Mouse (Mus musculus): ENCODE results near the gene Olfr1104. TPM values are rescaled to one million over a fixed set of nuclear protein-coding genes. Genes with fewer than 3 reads are reported as not detected.

The Olfr1104 gene
- polyA plus RNA-seq (2012; rRNA removed), result not detected in 2 replicates

DNA sequence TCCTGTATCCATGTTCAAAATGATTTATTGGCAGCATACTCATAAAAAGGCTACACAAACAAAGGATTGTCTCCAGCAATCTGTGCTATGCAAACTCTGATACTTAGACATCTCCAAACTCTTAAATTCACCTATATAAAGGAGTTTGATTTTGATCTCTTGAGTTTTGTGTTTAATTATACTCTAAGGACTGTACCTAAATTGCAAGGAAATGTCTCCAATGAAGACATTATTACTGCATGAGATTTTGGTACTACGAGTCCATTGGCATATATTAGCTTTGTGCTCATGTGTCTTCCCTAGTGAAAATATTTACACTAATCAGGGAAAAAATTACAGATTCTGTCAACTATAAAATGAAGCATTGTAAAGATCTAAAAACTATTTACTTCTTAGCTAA, at the start of gene Olfr1104:
Gene Olfr1104 (minus strand): TSS at position 101 of the 400 bp plus-strand sequence.
- no peak for DNase-seq (ENCODE audit: low spot score)

DNA sequence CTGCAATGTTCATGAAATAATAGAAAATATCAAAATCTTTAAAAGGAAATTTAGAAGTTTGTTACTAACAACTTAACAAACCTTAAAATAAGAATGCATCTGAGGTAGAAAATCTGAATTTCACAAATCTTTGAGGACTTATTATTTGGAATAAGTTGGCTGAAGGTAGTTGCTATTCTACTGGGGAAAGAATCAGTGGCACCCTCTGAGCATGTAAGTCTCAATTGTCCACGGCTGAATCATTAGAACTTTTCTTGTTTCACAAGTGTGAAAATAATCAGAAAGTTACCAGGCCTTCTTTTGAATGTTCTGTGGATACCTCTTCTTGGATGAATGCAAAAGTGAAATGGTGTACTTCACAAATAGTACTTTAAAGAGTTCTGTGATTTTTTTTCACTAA, 48.8 kb upstream of the Olfr1104 start, which contains the start of gene Olfr1107:
Gene Olfr1107 (minus strand): TSS at position 101 of the 400 bp plus-strand sequence.
- DNase-seq (ENCODE audit: low spot score), result no peak

DNA sequence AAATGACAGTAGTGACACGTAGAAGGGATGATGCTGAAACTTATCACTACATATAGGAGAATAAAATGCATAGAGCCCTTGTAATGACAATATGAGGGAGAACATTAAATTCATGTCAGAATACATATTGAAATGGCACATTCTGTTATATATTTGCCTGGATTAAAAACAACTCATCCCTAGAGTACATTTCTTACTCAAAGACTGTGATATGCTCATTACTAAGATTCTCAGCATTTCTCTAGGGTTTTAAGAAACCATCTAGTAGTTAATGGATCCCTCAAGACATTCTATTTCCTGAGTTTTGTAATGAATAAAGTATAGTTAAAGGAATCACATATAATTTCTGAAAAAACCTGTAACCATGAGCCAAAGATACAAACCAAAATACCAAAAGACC, 25.3 kb upstream of the Olfr1104 start, which contains the start of gene Olfr1106:
Gene Olfr1106 (minus strand): TSS at position 101 of the 400 bp plus-strand sequence.
- DNase-seq (ENCODE audit: low spot score), result no peak

DNA sequence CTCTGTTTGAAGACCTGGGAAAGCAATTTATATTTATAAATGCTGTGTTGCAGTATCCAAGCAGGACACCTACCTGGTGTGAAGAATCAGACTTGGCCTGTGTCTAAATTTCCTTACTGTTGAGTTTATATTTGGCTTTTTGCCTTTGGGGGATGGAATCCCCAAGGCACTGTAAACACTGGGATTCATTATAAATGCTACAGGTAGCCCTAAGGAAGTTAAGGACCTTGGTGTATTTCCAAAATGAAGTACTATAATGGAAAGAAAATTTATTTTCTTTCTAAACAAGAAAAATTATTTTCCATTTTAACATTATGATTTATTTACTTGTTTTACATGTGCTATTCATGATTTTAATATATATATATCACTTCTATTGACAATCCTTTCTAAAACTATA, 9.6 kb upstream of the Olfr1104 start, which contains the start of gene Olfr1105:
Gene Olfr1105 (minus strand): TSS at position 101 of the 400 bp plus-strand sequence.
- DNase-seq (ENCODE audit: low spot score), result no peak

DNA sequence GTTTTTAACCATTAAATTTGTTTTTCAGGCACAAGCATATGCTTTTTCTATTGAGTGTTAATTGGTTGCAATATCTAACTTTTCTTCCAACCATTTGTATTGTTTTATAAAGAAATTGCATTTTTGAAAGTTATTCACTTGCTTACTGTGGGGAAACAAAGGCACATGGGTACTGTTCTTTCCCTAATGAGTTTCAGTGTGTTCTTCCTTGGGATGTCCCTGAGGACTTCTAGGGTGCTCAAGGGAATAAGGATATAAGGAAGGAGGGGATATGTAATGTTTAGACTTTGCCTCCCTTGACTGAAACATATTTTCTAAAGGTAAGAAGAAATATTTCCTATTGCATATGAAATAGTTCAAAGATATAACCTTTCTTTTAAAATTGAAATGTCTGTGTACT, 28.8 kb downstream of the Olfr1104 start, which contains the start of gene Olfr1102:
Gene Olfr1102 (plus strand): TSS at position 301 of the 400 bp plus-strand sequence.
- no peak for DNase-seq (ENCODE audit: low spot score)

DNA sequence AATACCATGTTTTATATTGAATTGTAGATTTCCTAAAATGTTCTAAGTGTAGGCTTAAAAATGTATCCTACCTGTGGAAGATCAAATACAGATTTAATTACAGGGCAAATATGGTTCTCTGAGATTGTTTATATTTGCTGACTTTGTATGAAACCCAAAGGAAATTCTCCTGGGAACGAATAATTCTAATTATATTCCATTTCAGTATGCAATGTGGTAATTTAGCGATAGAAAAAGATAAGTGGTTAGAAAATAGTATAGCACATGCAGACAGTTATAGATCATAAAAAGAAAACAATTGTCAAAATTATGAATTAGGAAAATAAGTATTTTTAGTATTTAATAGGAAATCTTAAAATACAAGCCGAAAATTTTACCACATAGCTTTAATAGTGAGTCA, 35.8 kb downstream of the Olfr1104 start, which contains the start of gene Olfr1101:
Gene Olfr1101 (minus strand): TSS at position 101 of the 400 bp plus-strand sequence.
- DNase-seq (ENCODE audit: low spot score), result no peak

DNA sequence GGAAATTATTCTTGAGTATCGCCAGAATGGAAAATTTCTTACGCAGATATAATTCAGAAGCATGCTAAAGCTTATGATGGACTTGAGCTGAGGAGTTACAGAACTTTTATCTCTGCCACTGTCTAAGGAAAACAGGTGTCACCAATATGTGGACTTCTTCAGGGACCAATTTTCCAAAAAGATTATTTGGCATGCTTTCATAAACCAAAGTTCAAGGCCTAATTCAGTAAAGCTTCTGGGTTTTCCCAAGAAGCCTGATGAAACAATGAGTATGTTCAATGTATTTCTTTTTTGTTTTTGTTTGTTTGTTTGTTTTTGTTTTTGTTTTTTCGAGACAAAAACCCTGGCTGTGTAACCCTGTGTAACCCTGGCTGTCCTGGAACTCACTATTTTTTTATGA, 47.0 kb downstream of the Olfr1104 start, which contains the start of gene Olfr1100:
Gene Olfr1100 (minus strand): TSS at position 101 of the 400 bp plus-strand sequence.
- no peak for DNase-seq (ENCODE audit: low spot score)

Other genes with a start within 250 kb of the Olfr1104 start
- not detected in 2 replicates for gene Olfr1093, start 244.6 kb downstream of the Olfr1104 start, polyA plus RNA-seq (2012; rRNA removed)
- gene Olfr141, start 217.1 kb downstream of the Olfr1104 start, polyA plus RNA-seq (2012; rRNA removed), result not detected in 2 replicates
- not detected in 2 replicates for gene Olfr1094, start 202.4 kb downstream of the Olfr1104 start, polyA plus RNA-seq (2012; rRNA removed)
- not detected in 2 replicates for gene Olfr1095, start 175.4 kb downstream of the Olfr1104 start, polyA plus RNA-seq (2012; rRNA removed)
- gene Gm13723, start 152.3 kb downstream of the Olfr1104 start, polyA plus RNA-seq (2012; rRNA removed), result not detected in 2 replicates
- not detected in 2 replicates for gene Olfr1097, start 134.9 kb downstream of the Olfr1104 start, polyA plus RNA-seq (2012; rRNA removed)
- gene Olfr1098, start 102.5 kb downstream of the Olfr1104 start, polyA plus RNA-seq (2012; rRNA removed), result not detected in 2 replicates
- gene Olfr1099, start 66.4 kb downstream of the Olfr1104 start, polyA plus RNA-seq (2012; rRNA removed), result not detected in 2 replicates
- gene Olfr1100, start 47.1 kb downstream of the Olfr1104 start, polyA plus RNA-seq (2012; rRNA removed), result not detected in 2 replicates
- gene Olfr1101, start 35.9 kb downstream of the Olfr1104 start, polyA plus RNA-seq (2012; rRNA removed), result not detected in 2 replicates
- not detected in 2 replicates for gene Olfr1102, start 28.7 kb downstream of the Olfr1104 start, polyA plus RNA-seq (2012; rRNA removed)
- not detected in 2 replicates for gene Olfr1105, start 9.5 kb upstream of the Olfr1104 start, polyA plus RNA-seq (2012; rRNA removed)
- gene Olfr1106, start 25.2 kb upstream of the Olfr1104 start, polyA plus RNA-seq (2012; rRNA removed), result not detected in 2 replicates
- gene Olfr1107, start 48.7 kb upstream of the Olfr1104 start, polyA plus RNA-seq (2012; rRNA removed), result not detected in 2 replicates
- not detected in 2 replicates for gene Olfr1109, start 68.9 kb upstream of the Olfr1104 start, polyA plus RNA-seq (2012; rRNA removed)
- gene Olfr259, start 87.5 kb upstream of the Olfr1104 start, polyA plus RNA-seq (2012; rRNA removed), result not detected in 2 replicates
- not detected in 2 replicates for gene Olfr1110, start 113.2 kb upstream of the Olfr1104 start, polyA plus RNA-seq (2012; rRNA removed)
- gene Olfr1111, start 125.5 kb upstream of the Olfr1104 start, polyA plus RNA-seq (2012; rRNA removed), result not detected in 2 replicates
- not detected in 2 replicates for gene Olfr1112, start 160.7 kb upstream of the Olfr1104 start, polyA plus RNA-seq (2012; rRNA removed)
- gene Olfr1113, start 181.9 kb upstream of the Olfr1104 start, polyA plus RNA-seq (2012; rRNA removed), result not detected in 2 replicates
- gene Olfr1115, start 220.9 kb upstream of the Olfr1104 start, polyA plus RNA-seq (2012; rRNA removed), result not detected in 2 replicates
- gene Olfr1116, start 240.5 kb upstream of the Olfr1104 start, polyA plus RNA-seq (2012; rRNA removed), result not detected in 2 replicates